Mouse (Mus musculus): Measurements from ENCODE around the gene Ssh1.

- TF ChIP-seq CTCF (IDR thresholded peaks at IDR 0.05; ENCODE audit: low read depth) (no peak), EP300 (IDR thresholded peaks at IDR 0.05; ENCODE audit: low read depth) (no peak)
These were observed 94.2 kb downstream of the Ssh1 start for GRCm38 (mm10) chr5:113899543-113899942.
